Mouse (Mus musculus): ENCODE results near the gene Anks6.
A peak's percentile ranks its signal among the peaks of the same experiment; 100 is the strongest.
"Not testable (repeated sequence)": the region's sequence is repeated elsewhere in the genome, so short reads cannot be mapped to it uniquely, and the experiment has no call there.

Anks6 gene

DNA sequence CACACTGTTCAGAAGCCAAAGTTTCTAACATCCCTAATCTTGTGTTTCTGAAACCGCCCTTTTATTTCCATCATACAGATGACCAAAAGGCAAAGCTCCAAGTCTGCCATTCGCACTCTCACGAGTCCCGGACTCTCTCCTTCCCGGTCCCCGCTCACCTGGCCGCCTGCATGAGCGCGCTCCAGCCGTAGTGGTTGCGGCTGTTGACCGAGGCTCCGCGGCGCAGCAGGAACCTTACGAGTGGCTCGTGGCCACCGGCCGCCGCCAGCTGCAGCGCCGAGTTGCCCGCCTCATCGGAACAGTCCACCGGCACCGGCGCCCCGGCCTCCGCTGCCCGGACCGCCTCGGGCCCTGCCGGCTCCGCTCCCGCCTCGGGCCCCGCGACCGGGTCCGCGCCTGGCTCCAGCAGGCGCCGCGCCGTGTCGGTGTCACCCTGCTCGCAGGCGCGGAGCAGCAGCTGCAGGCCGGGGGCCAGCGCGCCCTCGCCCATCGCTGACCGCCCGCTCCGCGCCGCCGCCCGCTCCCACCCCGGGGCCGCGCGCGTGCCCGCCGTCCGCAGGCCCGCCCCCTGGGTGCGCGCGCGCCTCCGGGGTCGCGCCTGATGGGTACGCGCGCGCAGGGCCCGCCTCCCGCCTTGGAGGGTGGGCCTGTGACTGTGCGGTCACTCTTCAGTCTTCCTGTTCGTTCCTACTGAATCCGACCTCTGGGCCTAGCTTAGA lies at the start of gene Anks6:
Gene Anks6, minus strand, starts transcription at position 637 of the 719 bp plus-strand sequence.
- DNase-seq: peak; percentile 73

- no peak for DNase-seq
These were observed 46.3 kb upstream of the Anks6 start for GRCm38 (mm10) chr4:47103561-47103960.

DNA sequence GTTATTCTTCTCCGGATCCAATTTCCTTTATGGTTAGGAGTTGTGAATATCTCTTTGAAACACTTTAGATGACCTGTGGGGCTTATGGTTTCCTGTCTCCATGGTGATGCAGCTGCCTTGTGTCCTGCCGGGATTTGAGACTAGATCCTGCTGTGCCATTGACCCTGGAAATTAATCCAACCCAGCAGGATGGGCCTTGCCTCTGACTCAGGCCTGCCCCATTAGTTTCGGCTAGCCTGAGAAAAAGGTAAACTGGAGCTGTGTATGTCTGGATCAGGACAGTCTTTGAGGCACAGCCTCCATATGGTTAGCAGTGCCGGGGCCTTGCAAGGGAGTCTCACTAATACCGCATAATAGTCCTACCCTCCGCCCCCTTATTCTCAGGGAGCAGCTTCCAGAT lies 36.4 kb upstream of the Anks6 start:
- no peak for DNase-seq

- DNase-seq: no peak
These were observed 35.9 kb upstream of the Anks6 start for GRCm38 (mm10) chr4:47093161-47093560.

- no peak for DNase-seq
These were observed 35.3 kb upstream of the Anks6 start for GRCm38 (mm10) chr4:47092387-47093021.

- no peak for DNase-seq
These were observed 34.5 kb upstream of the Anks6 start, which contains the start of gene Galnt12 for GRCm38 (mm10) chr4:47091493-47092386. TSS of gene Galnt12 (plus strand) at chr4:47091909.

DNA sequence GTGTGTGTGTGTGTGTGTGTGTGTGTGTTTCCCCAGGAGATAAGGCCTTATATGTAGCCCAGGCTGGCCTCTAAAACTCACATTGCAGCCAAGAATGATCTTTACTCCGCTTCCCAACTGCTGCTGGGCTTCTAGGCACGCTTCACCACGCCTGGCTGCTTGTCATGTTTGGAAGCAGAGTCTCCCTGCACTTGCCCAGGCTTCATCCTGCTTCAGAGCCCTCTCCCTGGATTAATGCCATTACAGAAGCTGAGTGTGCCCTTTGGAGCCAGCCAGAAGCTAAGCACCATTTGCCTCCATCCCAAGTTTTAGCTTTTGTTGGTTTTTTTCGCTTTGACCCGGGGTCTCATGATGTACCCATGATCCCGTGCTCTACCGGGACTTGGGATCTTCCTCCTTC lies 31.4 kb upstream of the Anks6 start:
- no peak for DNase-seq

- DNase-seq: no peak
These were observed 26.6 kb upstream of the Anks6 start for GRCm38 (mm10) chr4:47083824-47084223.

DNA sequence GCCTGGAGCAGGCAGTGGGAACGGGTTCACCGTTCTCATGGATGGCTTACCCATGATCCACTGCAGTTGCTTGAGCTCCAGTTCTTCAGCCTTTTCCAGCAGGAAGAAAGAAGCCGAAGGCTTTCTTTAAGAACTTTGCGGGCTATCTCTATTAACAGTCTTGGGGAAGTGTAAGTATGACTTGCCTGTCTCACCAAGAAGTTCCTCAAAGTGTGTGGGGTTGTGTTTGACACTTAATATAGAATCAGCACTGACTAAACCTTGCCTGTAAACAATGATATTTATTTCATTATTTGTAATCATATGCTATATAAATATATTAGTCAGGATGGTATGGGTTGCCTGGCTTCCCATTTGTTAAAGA lies 23.4 kb upstream of the Anks6 start:
- DNase-seq: no peak

DNA sequence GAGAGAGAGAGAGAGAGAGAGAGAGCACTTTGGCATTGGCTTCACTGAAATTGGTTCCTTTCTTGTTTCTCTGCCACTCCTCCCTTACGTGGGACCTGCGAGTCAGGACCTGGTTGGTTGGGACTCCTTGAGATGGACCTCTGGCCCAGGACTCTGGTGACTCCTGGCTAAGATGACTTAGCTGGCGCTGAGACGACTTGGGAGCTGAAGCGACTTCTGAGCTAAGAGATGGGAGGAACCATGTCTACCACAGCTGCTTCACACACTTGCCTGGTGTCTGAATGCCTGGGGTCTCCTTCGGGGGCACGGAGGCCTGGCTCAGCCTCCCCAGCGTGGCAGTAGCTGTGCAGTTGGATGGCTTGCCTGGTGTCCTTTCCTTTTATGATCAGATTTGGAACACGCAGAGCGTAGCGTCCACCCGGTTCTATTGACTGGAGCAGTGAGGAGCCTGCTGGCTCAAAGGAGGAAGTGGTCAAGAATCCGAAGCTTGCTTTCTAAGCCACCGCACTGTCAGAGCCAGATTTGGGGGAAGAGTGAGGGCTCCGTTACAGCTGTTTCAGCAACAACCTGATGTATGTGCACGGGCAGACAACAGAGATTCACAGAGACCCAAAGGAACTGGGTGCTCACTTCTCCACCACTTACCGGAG lies 22.9 kb upstream of the Anks6 start:
- DNase-seq: no peak

- peak; percentile 34 for DNase-seq
These were observed 17.8 kb upstream of the Anks6 start for GRCm38 (mm10) chr4:47075054-47075453.

- no peak for DNase-seq
These were observed 3.7 kb upstream of the Anks6 start for GRCm38 (mm10) chr4:47060900-47061299.

DNA sequence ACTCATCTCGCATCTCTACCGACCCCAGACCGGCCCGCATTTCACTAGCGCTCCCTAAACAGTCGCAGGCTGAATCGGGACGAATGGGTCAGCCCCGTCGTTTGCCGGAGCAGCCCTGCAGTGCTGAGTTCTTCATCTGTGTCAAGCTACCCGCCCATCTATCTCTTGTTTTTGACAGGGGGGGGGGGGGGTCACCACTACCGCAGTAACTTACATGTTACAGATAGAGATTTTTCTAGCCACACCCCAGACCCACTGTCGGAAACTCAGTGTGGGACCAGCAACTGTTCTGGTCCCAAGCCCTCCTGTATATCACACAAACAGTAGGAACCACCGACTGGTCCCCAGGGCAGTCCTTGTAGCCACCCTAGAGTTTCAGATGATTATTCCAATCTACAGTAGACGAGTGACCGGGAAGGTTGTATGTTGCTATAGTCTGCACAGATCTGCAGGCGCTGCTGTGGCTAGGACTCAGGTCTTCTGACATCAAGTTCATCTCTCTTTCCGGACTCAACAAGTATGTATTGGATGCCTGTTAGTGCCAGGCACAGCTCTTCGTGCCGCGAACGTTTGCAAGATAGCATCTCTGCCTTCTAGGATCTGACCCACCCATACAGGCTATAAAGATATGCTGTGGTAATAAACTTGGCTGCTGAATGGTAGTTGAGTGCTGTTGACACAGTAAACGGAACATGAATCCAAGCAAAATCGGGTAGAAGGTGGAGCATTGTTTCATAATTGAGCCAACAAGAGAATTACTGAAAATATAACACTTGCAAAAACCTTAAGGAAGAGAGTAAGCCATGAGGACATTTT lies 491 bp upstream of the Anks6 start:
- DNase-seq: peak; percentile 14

GRCm38 (mm10) chr4:47055570-47056080 lies 1.6 kb downstream of the Anks6 start:
- DNase-seq: no peak

DNA sequence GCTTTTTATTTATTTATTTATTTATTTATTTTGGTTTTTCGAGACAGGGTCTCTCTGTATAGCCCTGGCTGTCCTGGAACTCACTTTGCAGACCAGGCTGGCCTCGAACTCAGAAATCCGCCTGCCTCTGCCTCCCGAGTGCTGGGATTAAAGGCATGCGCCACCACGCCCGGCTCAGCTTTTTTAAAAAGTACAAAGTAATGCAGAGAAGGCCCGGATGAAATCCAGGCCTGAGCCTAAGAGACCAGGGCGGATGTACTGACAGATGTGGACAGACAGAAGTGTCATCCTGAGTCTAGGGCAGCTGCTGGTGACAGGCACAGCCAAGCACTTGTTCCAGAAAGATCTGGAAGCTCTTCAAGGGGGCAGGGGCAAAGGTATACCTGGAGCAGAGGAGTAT lies 2.1 kb downstream of the Anks6 start:
- not testable (repeated sequence) for DNase-seq

DNA sequence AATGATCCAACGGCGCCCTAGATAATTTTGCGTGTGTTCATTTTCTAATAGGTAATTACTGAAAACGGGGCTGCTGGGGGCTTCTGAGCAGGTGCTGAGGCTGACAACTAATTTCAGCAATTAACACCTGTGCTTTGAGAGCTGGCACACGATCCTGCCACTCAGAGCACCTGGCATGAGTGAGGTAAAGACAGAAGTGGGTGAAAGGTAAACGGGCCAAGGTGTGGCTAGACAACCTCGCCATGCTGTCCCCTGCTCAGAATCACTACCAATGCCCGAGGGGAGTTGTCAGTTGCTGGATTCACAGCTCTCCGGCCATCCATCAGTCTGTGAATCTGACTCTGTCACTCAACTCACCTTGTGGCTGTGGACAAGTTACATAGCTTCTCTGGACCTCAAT lies 5.3 kb downstream of the Anks6 start:
- peak; percentile 39 for DNase-seq

DNA sequence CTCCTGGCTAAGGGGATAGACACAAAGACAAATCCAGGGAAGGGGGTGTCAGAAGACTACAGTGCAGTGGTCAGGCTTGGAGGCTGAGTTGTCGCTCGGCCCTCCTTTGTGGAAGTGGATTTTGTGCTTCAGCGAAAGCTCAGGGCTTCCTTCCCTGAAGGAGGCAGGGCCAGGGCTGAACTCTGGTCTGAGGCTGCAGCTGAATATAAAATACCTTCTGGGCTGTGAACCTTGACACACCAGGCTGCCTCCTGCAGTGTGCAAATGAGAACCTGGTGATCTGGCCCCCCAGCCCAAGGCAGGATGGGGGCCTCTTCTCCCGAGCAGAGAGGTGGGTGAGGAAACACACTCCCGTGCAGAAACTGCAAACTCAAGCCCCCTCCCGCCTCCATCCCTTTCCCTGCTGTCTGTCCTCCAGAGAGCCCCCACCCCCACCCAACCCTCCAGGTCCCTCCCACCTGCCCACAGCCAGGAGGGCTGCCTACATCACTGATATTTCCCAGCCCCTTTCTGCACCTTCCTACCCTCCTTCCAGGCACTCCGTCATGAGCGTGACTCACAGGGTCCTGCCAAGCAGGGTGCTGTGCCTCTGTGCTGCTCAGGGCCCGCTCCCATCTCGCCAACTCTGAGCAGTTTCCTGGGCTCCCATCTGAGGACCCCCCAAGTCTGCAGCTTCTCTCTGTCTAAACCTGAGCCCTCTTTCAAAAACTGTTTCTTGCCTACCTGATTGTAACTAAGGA lies 6.4 kb downstream of the Anks6 start:
- no peak for DNase-seq

- DNase-seq: peak; percentile 89
These were observed 7.1 kb downstream of the Anks6 start for GRCm38 (mm10) chr4:47050167-47050566.

- DNase-seq: no peak
These were observed 8.0 kb downstream of the Anks6 start for GRCm38 (mm10) chr4:47049216-47049615.

GRCm38 (mm10) chr4:47047765-47048164 lies 9.5 kb downstream of the Anks6 start:
- no peak for DNase-seq

DNA sequence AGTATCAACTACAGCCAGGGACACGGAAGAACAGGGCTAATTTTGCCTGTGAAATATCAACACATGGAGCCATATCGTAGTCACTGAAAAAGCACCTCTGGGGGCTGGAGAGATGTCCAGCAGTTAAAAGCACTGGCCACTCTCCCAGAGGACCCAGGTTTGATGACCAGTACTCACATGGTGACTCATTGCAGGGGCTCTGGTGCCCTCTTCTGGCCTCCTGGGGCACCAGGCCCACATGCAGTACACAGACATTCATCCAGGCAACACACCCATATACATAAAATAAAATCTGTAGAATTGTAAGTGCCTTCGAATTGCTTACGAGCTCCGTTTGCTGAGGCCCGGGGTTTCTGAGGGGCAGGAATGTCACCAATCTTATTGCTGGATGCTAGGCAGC lies 10.3 kb downstream of the Anks6 start:
- no peak for DNase-seq
